Mouse (Mus musculus): ENCODE measurements around the gene Mad1l1.
"Not testable (repeated sequence)": the region's sequence is repeated elsewhere in the genome, so short reads cannot be mapped to it uniquely, and the experiment has no call there.

Mad1l1 gene

DNA sequence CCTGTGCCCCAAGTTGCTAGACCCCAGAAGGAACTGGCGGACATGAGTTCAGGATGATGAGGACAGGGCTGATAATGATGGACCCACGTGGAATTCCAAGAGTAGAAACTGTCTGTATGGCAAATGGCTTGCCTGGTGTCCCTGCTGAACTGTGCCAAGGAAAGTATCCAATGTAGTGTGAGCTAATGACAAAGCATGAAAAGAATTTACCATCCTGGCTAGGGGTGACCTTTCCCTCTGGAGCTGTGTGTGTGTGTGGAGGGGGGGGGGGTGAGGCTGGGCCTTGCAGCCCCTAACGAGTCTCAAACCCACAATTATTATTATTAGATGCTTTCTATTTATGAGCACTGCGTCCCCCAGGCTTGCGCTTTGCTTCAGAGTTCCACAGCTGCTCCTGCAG, 307.7 kb downstream of the Mad1l1 start:
- in situ Hi-C loops (cut with MboI, MseI) = no loop called here

DNA sequence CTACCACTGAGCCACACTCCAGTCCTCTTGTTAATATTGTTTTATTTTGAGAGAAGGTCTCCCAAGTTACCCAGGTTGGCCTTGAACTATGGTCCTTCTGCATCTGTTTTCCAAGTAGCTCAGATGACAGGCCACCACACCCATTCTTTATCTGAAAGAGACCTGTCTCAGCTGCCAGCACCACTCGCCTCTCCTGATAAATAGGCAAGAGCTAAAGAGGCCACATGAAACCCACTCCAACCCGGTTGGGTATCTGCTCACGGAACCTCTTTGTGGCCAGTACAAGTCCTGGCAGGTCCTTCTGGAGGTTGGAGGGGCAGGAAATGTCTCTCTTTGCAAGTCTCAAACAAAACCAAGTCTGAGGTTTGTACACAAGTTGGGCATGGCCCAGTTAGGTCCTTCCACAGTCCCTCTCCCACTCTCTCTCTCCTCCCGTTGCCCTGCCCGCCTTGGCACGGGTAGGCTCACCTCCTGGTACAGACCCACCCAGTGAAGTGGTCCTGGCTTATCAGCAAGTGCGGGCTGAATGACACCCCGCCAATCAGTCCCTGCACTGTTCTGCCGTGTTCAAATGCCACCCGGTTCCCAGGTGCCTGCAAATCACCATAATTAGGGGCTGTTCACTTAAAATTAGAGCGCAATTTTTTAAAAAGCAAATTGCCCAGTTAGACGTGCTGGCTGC, 308.9 kb downstream of the Mad1l1 start:
- in situ Hi-C loops (cut with MboI, MseI) = no loop called here

DNA sequence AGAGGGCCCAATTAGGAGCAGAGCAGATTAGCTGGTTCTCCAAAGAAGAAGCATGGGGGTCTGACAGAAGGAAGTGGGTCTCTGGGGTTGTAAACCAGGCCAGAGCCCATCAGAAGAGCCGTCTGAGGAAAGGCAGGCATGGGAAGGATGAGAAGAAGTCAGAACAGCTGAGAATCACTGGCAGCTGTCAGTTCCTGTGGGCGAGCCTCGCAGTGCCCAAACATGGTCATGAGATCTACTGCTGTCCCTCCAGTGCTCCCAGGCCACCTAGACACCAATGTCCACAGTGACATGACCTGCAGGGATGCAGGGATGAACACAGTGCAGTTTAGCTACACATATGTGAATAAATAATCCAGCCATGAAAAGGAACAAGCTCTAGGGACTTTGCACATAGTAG, 310.9 kb downstream of the Mad1l1 start:
- in situ Hi-C loops (cut with MboI, MseI) = no loop called here

DNA sequence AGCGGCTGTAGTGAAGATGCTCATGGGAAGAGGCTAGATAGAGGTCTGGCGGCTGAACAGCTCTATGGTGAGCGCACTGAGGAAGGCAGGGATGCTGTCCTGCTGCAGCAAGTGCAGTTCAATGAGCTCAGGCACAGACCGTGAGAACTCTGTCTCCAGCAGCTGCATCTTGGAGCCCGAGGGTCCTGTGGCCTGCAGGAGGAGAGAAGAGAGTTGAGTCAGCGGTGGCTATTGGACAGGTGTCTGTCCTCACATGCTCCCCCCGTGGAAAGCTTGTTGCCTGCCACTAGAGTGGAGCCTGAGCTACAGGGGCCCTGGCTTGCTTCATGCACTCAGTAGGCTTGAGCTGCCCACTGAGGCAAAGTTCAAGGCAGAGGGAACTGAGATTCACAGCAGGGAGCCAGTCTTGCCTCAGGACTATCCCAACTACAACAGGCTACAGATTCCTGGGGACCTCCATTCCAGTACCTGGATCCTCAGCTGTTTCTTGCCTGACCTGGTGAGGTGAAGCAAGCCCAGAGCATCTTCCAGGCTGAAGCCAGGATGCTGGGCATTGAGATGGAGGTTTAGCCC, 312.2 kb downstream of the Mad1l1 start:
- in situ Hi-C loops (cut with MboI, MseI) = no loop called here

DNA sequence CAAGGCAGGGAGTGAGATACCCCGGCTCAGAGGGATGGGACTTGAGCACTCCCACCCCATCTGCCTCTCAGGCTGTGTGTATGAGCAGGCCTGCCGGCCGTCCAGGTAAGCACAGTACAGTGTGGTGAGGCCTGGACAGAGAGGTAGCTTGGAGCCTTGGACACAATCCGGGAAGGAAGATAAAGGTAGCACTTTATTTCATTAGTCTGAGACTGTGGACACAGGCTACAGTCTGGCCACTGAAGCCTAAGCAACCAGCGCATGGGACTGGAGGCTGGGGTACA, 312.9 kb downstream of the Mad1l1 start:
- in situ Hi-C loops (cut with MboI, MseI) = no loop called here

DNA sequence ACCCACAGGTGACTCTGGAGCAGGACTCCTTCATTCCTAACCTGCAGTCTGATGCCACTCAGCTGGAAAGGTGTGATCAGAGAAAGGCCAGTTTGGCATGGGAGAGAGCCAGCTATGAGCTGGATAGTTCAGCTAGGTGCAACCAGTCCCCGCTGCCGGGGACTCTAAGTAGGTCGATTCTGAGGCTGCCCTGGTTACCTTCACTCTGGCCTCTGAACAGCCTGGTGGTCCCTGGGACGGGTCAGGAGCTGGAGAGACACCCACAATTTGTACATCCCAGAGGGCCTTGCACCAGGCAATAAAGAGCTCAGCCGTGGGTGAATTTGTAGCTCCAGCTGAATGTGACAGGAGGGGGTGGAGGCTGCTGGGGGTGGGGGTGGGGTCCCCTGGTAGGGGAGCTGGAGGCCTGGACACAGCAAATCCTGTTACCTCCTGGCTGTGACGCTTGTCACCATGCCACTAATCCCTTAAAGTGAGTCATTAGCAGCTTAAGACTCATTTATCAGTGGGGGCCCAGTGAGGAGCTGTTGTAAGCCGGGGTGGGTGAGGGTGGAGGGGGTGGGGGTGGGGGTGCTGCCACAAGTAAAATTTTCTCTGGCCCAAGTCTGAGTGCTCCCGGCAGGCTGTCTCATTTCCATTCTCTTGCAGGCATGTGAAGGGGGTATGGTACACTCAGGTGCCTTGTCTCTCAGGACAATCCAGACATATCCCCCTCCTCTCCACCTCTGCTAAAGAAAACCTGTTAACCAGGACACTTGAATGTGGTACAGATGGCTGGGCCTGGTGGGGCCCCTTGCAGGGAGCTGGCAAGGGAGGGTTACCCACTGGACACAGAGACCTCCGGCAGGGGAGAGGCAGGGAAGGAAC, 313.5 kb downstream of the Mad1l1 start:
- in situ Hi-C loops (cut with MboI, MseI) = no loop called here

DNA sequence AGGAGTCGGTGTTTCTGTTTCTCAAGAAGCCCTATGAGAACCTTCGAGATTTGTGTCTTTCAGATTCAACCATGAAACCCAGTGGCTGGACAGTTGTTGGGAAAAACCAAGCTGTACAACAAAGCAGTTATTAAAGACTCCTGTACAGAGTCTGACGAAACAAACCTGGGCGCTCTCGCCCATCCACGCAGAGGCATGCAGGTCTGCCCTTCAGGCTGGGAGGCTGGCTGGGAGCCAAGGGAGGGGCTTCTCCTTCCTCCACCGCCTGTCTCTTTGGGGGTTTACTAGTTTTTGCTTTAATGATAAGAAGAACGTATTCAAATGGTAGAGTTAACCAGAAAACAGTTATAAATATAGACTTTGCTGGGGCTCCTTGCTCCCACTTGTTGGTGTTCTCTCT, 314.5 kb downstream of the Mad1l1 start:
- in situ Hi-C loops (cut with MboI, MseI) = no loop called here

DNA sequence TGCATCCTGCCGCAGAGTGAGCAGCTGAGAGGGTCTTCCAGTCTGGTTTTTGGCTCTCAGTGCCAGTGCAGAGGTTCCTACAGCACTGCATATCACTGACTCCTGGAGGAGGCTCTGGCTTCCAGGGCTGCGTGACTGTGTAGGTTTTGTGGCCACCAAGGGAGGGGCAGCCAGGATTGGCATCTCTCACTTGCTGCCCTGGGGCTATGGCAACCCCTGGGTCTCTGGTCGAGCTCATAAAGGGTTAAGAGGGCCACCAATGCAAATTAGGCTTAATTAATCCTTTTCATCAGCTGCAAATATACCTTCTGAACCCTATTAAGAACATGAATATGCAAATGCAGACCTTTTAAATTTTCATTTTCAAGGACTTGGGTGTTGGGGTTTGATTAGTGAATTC, 318.8 kb downstream of the Mad1l1 start:
- in situ Hi-C loops (cut with MboI, MseI) = no loop called here

DNA sequence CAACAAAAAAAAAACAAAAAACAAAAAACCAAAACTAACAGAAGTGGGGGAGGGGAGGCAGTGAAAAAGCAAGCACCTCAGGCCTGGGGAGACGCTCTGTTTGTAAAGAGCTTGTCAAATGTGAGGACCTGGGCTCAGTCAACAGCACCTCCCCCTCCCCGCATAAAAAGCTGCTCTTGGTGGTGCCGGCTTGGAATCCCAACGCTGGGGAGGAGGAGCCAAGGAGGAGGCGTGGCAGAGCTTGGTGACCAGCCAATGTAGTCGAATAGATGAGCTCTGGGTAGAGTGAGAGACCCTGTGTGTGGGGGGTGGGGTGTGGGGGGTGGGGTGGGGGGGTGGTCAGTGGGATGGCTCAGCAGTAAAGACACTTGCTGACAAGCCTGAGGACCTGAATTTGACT, 322.4 kb downstream of the Mad1l1 start:
- in situ Hi-C loops (cut with MboI, MseI) = no loop called here

DNA sequence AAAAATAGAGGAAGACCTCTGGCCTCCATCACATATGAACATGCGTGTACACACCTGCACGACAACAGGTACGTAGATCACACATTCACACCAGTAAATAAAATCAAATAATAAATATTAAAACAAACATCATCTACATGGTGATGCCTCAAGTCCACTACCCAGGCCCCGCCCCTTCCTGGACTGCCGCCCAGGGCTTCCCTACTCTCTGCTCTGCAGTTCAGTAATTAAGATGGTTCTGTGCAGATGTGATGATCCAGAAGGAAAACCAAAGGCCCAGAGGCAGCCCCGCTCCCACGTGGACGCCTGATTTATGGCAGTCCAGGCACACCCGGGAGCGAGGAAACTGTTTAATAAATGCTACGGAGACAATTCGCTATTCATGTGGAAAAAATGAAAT, 323.0 kb downstream of the Mad1l1 start:
- in situ Hi-C loops (cut with MboI, MseI) = not testable (repeated sequence)

DNA sequence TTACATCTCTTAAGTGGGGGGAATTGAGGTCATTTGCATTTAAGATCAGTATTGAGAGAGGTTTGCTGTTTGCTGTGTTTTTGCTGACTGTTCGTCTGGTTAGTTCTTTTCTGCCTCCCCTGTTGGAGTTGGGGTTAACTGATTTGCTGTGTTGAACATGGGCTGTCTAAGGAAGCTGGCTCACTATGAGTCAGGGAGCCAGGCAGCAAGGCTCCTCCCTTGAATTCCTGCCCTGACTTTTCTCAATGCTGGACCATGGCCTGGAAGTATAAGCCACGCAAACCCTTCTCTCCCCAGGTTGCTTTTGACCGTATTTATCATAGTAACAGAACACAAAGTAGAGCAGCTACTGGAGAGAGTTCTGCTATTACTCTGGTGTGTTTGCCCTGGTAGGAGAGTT, 329.8 kb downstream of the Mad1l1 start:
- in situ Hi-C loops (cut with MboI, MseI) = no loop called here

DNA sequence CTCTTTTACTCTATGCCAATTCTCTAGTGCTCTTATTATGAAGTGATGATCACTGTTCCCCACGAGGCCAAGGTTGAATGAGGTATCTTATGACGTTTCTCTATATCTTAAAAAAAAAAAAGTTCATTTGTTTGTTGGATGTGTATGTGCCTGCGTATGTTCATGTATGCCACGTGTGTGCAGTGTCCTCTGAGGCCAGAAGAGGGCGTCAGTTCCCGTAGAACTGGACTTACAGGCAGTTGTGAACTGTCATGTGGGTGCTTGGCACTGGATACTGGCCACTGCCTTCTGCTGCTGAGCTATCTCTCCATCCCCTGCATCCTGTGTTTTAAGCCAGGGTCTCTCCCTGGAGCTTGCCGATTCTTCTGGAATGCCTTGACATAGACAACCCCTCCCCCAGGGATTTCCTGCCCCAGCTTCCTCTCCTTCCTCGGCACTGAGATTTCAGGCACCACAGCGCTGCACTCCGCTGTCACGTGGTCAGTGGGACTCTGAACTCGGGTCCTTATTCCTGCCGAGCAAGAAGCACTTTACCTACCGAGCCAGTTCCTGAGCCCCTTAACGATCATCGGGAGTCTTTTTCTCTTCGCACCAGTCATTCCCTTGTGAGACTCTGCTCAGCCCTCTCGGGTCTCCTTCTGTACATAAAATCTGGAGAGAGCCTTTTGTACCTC, 336.1 kb downstream of the Mad1l1 start:
- in situ Hi-C loops (cut with MboI, MseI) = no loop called here

DNA sequence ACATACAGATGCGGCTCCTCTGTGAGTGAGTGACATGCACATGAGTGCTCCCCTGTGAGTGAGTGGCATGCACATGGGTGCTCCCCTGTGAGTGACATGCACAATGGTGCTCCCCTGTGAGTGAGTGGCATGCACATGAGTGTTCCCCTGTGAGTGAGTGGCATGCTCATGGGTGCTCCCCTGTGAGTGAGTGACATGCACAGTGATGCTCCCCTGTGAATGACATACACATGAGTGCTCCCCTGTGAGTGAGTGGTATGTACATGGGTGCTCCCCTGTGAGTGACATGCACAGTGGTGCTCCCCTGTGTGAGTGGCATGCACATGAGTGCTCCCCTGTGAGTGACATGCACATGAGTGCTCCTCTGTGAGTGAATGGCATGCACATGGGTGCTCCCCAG, 339.4 kb downstream of the Mad1l1 start:
- in situ Hi-C loops (cut with MboI, MseI) = no loop called here

DNA sequence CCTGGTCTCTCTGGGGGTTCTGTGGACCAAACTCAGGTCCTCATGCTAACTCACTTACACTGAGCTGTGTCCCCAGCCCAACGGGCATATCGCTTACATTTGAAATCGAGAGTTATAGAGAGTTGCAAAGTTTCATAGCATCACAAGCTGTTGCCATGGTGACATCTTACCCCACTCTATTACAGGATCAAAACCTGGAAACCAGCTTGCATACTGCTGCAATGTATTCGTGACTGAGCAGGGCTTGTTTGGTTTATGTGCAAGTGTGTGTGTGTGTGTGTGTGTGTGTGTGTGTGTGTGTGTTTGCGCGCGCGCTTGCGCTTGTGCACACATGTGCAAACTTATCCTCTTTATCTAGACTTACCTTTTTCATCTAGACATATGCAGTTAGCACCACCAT, 342.0 kb downstream of the Mad1l1 start:
- in situ Hi-C loops (cut with MboI, MseI) = no loop called here

DNA sequence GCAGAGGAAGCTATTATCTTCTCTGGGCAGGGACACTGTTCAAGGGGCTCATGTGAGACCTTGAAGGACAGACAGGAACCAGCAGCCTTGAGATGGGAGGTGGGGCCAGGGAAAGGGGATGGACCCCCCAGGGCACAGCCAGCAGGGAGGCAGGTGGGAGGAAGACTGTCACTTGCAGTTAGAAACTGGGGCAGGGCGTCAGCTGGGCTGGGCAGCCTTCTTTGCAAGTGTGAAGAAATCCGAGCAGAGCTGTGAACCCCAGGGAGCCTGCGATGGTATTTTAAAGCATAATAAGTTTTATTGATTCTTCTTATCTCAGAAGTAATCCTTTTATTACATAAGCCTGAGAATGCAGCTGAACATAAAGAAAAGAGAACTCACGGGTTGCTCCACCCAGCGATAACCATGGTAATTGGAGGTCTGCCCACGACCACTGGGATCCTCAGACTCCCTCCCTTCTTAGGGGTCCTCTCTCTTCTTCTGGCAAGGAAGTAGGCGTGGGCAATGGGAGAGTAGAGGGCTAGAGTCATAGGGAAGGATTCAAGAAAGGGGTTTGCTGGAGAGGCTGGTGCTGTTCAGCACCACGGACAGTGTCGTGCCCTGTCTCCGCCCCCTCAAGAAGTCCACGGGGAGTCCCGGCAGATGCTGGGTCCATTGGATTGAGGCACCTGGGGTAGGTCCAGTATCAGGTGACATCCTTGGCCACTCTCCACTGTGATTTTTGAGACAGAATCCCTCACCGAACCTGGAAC, 342.7 kb downstream of the Mad1l1 start:
- in situ Hi-C loops (cut with MboI, MseI) = no loop called here

DNA sequence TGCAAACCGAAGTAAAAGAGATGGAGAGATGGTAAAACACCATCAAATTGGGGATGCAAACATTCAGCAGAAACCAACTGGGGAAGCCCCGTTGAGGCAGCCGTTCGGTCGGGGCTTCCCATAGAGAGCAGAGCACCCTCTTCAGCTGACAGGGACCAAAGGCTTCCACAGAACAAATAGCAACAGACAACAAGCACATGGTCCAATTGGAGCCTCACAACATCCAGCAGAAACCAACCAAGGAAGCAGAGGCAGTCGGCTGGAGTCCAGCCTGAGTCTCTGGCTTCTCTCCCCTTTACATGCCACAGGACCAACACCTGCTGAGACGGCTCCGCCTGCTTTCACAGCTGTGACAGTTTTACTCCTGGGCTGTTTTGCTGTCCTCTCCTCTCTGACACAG, 343.9 kb downstream of the Mad1l1 start:
- in situ Hi-C loops (cut with MboI, MseI) = no loop called here

DNA sequence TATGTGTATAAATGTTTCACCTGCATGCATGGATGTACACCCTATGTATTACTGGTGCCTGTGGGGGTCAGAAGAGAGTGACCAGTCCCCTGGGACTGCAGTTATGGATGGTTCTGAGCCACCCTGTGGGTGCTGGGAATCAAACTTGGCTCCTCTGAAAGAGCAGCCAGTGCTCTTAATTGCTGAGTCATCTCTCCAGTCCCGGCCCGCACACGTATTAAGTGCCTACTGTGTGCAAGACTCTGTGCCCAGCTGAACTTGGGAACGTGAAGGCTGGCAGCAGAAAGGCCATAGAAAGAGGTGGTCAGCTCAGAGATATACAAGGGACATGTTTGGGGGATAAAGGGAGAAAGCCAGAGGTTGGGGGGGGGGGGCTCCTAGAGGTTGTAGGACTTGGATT, 344.8 kb downstream of the Mad1l1 start:
- in situ Hi-C loops (cut with MboI, MseI) = no loop called here

DNA sequence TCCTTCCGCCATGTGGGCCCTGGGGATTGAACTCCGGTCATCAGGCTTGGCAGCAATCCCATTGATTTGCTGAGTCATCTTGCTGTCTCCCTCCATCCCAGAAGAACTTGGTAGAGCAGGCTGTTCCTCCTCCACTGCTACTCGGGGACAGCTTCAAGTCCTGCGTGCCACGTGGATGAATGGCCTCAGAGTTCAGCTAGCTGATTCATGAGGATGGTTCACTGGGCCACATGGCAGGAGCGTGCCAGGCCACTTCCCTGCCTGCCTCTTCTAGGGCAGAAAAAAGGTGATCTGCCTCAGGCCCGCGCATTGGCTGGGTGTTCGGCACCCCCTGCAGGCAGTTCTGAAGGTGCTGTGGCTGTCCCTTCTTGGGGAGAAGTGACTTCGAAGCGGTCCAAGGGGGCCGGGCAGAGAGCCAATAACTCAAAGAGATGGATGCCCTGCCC, 351.1 kb downstream of the Mad1l1 start:
- in situ Hi-C loops (cut with MboI, MseI) = no loop called here

DNA sequence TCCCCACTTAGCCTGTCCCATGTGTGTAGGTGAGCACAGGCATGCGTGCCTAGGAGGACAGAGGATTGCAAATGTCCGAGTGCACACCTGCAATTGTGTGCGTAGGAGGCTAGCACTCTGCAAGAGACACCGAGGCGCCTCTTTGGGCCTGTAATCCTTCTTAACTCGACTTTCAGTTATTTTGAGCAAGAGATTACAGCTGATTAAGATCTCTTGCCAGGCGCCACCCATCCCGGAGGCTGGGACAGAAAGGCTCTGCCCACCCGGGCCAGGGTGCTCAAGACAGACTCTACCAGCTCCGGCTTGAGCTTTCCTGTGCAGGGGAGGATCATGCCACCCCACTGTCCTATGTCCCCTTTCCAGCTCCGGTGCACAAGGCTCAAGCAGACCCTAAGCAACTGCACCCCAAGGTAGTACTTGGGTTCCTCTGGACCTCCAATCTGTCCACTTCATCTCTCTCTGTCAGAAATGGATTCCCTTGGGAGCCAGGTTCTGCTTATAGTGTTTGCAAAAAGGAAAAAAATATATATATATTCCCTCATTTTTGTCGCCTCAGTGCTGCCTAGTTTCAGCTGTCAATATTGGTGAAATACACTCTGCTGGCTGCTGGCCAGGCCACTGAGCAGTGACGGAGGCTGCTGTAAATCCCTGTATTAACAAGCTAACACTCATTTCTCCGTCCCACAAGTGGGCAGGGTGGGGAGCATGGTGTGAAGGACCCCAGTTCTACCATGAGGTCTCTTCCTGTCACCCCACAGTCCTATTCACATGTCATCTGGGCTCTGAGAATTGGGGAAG, 352.0 kb downstream of the Mad1l1 start:
- in situ Hi-C loops (cut with MboI, MseI) = no loop called here

DNA sequence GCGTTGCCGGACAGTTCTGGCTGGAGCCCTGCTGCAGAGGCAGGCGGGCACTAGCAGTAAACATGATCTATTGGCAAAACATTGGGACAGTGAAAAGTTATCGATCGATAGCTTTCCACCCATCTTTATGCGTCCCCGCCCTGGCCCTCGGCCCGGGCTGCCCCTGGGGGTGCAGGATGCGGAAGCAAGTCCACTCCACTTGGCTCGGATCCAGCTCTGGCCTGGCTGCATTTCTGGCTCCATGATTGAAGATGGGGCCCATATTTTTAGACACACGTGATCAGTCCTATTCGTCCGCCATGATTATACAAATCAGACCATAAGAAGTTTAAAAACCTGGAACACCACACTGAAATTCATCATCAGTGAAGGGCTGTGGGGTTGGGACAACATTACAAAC, 355.8 kb downstream of the Mad1l1 start:
- in situ Hi-C loops (cut with MboI, MseI) = no loop called here

DNA sequence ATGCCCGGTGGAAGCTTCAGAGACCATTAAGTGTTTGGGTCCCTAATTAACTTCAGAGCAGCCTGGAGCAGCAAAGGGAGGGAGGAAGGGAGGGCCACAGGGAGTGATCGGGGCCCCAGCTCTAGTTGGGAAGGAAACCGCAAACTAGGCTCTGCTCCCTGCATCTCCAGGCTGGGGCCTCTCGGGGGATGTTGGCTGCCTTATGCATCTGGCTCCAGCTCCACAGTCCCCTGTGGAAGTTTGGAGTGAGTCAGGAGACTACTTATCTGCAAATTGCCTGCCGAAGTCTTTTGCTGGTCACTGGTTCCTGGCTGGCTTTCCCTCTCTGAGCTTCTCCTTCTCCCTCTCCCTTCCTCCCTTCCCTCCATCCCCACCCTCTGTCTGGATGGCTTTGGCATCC, 357.0 kb downstream of the Mad1l1 start:
- in situ Hi-C loops (cut with MboI, MseI) = no loop called here
